Mouse (Mus musculus) gastrocnemius, adult 2 months (tissue): ENCODE measurements around the gene Upk1b. TPM values are rescaled to one million over a fixed set of nuclear protein-coding genes. Genes with fewer than 3 reads are reported as not detected.
"Not testable (repeated sequence)": the region's sequence is repeated elsewhere in the genome, so short reads cannot be mapped to it uniquely, and the experiment has no call there.

Experiments
- DNase-seq: peaks from one replicate; pipeline ENCODE4 v3.0.0; 2022
- H3K27ac ChIP-seq: fragments of 200-600 bp; 2 replicates; pipeline ENCODE4 v1.8.1; 2022; ENCODE audit warnings: mild to moderate bottlenecking
- H3K4me3 ChIP-seq: fragments of 200-600 bp; 2 replicates; pipeline ENCODE4 v1.8.1; 2022; ENCODE audit warnings: mild to moderate bottlenecking, moderate library complexity
- CTCF ChIP-seq: fragments of 200-600 bp; IDR thresholded peaks from 2 replicates; pipeline ENCODE4 v1.8.1; 2022; ENCODE audit warnings: antibody characterized with exemption, mild to moderate bottlenecking, moderate library complexity
- intact Hi-C: fragments of 180-260 bp; cut with DNase I; formaldehyde crosslinking; loops from one replicate; pipeline ENCODE4 v1.15.1; 2025
- long read RNA-seq, 2 experiments: library from polyadenylated mRNA; stranded (forward); transcript quantifications; one replicate each; pipeline ENCODE4 v2.0.0; 2021
- total RNA-seq, 2 experiments: library from RNA; stranded (reverse); gene quantifications; 2 replicates each; pipeline ENCODE4 v1.2.3; 2021

Upk1b gene
- not detected for total RNA-seq
- long read RNA-seq, experiment 1 = 0 reads
- long read RNA-seq, experiment 2 = 0 reads

GRCm38 (mm10) chr16:38800091-38800490, at the start of gene Upk1b:
Gene Upk1b, minus strand, starts transcription at chr16:38800328.
- DNase-seq = no peak
- intact Hi-C loops = no loop called here
- no peak for TF ChIP-seq CTCF
- no peak within 1 kb of the TSS for H3K4me3 ChIP-seq
- no peak within 1 kb of the TSS for H3K27ac ChIP-seq

DNA sequence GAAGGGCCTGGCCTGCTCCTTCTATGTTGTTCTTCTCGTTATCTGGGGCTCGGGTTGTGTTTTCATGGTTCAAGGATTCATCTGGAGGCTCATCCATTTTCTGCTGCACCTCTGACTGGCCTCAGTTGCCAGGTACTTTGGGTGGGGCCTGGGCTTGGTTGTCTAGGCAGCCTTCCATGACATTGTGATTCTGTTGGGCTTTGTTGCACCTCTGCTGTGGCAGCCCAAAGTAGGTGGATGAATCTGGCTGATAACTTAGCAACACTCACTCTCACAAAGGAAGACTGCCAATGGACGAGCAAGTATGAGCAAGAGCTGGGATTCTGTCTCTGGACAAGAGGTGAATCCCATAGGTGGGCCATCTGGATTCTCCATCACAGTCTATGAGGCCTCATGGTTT, 28.5 kb upstream of the Upk1b start, which contains the start of gene 4930435E12Rik:
4930435E12Rik (minus strand) TSS at position 101 of the 400 bp plus-strand sequence.
- Histone ChIP-seq H3K27ac (no peak within 1 kb of the TSS), H3K4me3 (no peak within 1 kb of the TSS)
- no peak for TF ChIP-seq CTCF
- DNase-seq = no peak
- intact Hi-C loops = no loop called here

DNA sequence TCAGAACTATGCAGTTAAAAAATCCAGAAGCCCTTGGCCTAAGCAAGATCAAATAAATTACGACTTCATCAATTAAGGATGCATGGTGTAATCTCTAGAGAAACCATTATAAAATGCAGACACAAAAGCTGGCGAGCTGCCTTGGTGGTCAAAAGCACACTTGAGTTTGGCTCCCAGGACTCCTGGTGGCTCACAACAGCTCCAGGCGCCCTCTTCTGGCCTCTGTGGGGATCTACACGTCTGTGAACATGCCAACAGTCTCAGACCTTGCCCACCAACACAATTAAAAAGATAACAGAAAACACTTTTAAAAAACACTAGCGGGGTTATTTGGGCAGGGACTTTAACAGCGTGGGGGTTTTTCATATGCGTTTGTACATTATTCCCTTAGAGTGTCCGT, 12.4 kb upstream of the Upk1b start:
- TF ChIP-seq CTCF = peak; percentile 93

DNA sequence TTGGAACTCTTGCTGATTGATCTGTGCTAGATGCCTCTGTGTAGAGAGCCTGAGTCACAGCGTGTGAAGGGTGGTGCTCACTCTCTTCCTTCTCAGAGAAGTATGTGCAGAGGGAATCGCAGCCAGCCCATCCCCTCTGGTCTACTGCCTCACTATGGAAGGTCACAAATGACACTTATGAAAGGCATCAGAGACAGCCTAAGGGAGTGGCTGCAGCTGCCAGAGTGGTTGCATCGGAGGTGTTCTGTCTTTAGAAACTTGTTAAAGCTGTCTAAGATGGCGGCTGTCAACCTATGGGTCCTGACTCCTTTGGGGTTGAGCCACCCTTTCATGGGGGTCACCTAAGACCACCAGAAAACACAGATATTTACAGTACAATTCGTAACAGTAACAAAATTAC, 10.1 kb upstream of the Upk1b start:
- no peak for DNase-seq
- intact Hi-C loops = loop anchor here (10.0 kb wide), 1 partner anchor 75 kb away; no protein-coding TSS in a partner anchor
- TF ChIP-seq CTCF = no peak
- Histone ChIP-seq H3K27ac (no peak overlapping the region), H3K4me3 (no peak overlapping the region)

More for the DNA sequence above, 12.4 kb upstream of the Upk1b start:
- Histone ChIP-seq H3K4me3 (no peak overlapping the region), H3K27ac (no peak overlapping the region)
- intact Hi-C loops = loop anchor here (1.0 to 10.0 kb wide), 2 partner anchors 78 to 276 kb away; no protein-coding TSS in a partner anchor
- peak; percentile 74 for DNase-seq

- H3K27ac ChIP-seq, intact Hi-C loops, DNase-seq: not testable (repeated sequence)
These were observed 7.7 kb upstream of the Upk1b start for GRCm38 (mm10) chr16:38807796-38808195.

GRCm38 (mm10) chr16:38798957-38799450, 1.1 kb downstream of the Upk1b start:
- intact Hi-C loops = no loop called here
- no peak for TF ChIP-seq CTCF
- Histone ChIP-seq H3K27ac (no peak overlapping the region), H3K4me3 (no peak overlapping the region)
- no peak for DNase-seq

More at GRCm38 (mm10) chr16:38807796-38808195, 7.7 kb upstream of the Upk1b start:
- not testable (repeated sequence) for H3K4me3 ChIP-seq

DNA sequence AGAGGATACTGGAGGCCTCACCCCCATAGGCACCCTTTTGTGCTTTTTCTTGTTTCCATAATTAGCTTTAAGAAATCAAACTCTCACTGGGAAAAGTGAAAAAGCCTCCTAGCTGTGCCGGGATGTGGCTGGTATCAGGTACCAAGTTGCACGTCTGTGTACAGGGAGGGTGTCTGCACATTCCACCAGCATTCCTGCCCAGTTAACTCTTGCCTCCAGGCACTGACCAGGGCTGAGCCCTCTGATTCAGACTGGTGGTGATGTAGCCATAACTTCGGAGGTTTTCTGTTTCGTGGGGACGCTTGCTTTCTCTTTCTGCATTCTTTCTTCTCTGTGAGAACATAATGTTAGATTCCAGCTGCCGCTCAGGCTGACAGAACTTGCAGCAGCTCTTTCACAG, 7.0 kb downstream of the Upk1b start:
- TF ChIP-seq CTCF = no peak
- no peak overlapping the region for H3K27ac ChIP-seq
- intact Hi-C loops = no loop called here
- DNase-seq = no peak
- no peak overlapping the region for H3K4me3 ChIP-seq

DNA sequence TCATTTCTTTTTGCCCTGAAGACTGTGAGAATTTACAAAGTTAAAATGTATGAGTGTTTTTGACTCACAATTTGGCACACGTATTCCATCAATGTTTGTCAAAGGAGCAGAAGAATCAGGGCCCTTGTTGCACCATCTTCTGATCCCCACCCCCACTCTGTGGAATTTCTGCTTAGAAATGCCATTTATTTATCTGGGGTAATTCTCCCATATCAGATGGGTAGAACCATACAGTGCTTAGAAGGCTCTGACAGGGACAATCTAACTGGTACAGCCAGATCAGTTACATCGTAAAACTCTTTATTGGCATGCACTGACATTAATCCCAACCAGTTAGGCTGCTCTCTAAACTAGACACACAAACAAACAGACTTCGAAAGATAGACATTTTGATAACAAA, 10.2 kb downstream of the Upk1b start:
- intact Hi-C loops = no loop called here

DNA sequence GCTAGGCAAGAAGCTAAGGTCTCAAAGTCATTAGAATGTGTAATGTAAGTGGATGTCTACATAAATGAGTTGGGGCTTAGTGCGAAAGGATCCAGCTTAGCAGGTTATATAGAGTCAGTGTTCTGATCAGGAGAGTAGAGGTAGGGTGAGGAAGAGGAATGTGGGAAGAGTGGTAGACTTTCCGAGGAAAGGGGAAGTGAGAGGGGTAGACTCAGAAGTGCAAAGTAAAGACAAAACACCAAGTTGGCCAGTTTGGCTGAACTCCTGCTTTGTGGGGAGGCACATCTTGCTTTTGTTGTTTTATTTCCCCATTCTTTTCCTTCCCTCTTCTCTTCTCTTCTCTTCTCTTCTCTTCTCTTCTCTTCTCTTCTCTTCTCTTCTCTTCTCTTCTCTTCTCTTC, 11.1 kb downstream of the Upk1b start:
- Histone ChIP-seq H3K4me3 (no peak overlapping the region), H3K27ac (no peak overlapping the region)
- TF ChIP-seq CTCF = no peak
- intact Hi-C loops = no loop called here
- no peak for DNase-seq

More for the DNA sequence above, 10.2 kb downstream of the Upk1b start:
- H3K27ac ChIP-seq = no peak overlapping the region
- no peak for TF ChIP-seq CTCF
- no peak overlapping the region for H3K4me3 ChIP-seq
- no peak for DNase-seq

DNA sequence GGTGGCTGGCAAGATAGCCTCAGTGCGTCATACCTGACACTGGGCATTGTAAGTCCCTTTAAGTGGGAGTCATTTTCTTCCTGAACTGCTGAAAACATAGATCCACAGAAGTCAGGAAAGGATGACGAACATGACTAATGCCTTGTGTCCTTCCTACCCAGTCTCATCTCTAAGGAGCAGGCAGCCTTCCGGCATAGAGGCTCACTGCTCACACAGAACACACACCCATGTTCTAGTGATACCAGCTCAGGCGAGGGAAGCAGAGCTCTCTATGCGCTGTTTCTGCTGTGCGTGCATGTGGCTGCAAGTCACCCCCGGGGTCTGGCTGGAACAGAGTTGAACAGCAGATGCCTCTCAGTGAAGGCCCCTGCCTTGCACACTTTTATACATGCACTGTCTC, 14.8 kb downstream of the Upk1b start:
- no peak for TF ChIP-seq CTCF
- no peak overlapping the region for H3K4me3 ChIP-seq
- intact Hi-C loops = no loop called here
- H3K27ac ChIP-seq = no peak overlapping the region
- no peak for DNase-seq

- H3K4me3 ChIP-seq = no peak overlapping the region
- TF ChIP-seq CTCF = no peak
- no peak overlapping the region for H3K27ac ChIP-seq
- no peak for DNase-seq
- intact Hi-C loops = no loop called here
These were observed 17.5 kb downstream of the Upk1b start for GRCm38 (mm10) chr16:38782524-38783067.

DNA sequence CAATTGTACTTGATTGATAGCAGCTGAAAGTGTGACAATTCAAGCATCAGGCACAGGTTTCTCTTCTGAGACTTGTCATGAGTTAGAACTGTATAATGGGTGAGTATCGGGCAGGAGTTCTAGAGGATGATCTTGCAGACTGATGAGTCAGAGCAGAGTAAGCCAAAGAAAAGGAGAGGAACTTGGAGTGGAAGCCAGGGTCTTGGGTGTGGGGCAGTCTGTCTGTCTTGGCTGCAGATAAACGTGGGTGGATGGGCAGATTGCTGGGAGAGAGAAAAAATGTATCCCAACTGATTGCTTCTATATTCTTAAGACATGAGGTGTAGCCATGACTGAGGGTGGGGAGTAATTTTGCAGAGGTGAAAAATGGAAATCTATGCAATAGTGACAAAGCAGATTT, 18.2 kb downstream of the Upk1b start:
- no peak overlapping the region for H3K27ac ChIP-seq
- intact Hi-C loops = no loop called here

GRCm38 (mm10) chr16:38780960-38781572, 19.1 kb downstream of the Upk1b start:
- DNase-seq = no peak
- Histone ChIP-seq H3K27ac (no peak overlapping the region), H3K4me3 (no peak overlapping the region)
- intact Hi-C loops = no loop called here
- no peak for TF ChIP-seq CTCF

More for the DNA sequence above, 18.2 kb downstream of the Upk1b start:
- no peak for DNase-seq
- no peak for TF ChIP-seq CTCF
- no peak overlapping the region for H3K4me3 ChIP-seq
